Mouse (Mus musculus) MEL (cell line): ENCODE data around the gene Cfd. TPM values are rescaled to one million over a fixed set of nuclear protein-coding genes. Genes with fewer than 3 reads are reported as not detected.
"Not testable (repeated sequence)": the region's sequence is repeated elsewhere in the genome, so short reads cannot be mapped to it uniquely, and the experiment has no call there.

Experiments
- DNase-seq: peaks from one replicate; pipeline ENCODE4 v3.0.0; 2011; ENCODE audit warnings: low read depth, low spot score
- H3K27ac ChIP-seq: 2 replicates; pipeline ENCODE4 v1.5.1; 2012; ENCODE audit warnings: low read depth, mild to moderate bottlenecking, control low read depth, low read length, moderate library complexity; ENCODE audit not compliant: control insufficient read depth
- H3K27me3 ChIP-seq, 2 experiments: fragments of 150-350 bp in 1 of 2; sonication (generic) in 1 of 2; 2 replicates each; pipeline ENCODE4 v1.6.1; 2012; ENCODE audit warnings: low read length in 2 of 2, mild to moderate bottlenecking in 2 of 2, improper control_type of control experiment in 1 of 2, moderate library complexity in 1 of 2; ENCODE audit not compliant: insufficient read depth in 2 of 2, control insufficient read depth in 1 of 2
- H3K36me3 ChIP-seq, 2 experiments: 2 replicates each; pipeline ENCODE4 v1.6.1; 2012 to 2014; ENCODE audit warnings: low read length in 2 of 2, improper control_type of control experiment in 1 of 2, inconsistent platforms in 1 of 2, mild to moderate bottlenecking in 1 of 2; ENCODE audit not compliant: insufficient read depth in 2 of 2, control insufficient read depth in 1 of 2
- H3K4me1 ChIP-seq, 2 experiments: fragments of 150-350 bp in 1 of 2; sonication (generic) in 1 of 2; 2 replicates each; pipeline ENCODE4 v1.6.1; 2012; ENCODE audit warnings: low read length in 2 of 2, improper control_type of control experiment in 1 of 2, mild to moderate bottlenecking in 1 of 2; ENCODE audit not compliant: insufficient read depth in 2 of 2, control insufficient read depth in 1 of 2
- H3K4me3 ChIP-seq, 2 experiments: fragments of 150-350 bp in 1 of 2; sonication (generic) in 1 of 2; 2 replicates each; pipeline ENCODE4 v1.5.1; 2012; ENCODE audit warnings: low read depth in 2 of 2, low read length in 2 of 2, mild to moderate bottlenecking in 2 of 2, moderate library complexity in 2 of 2, control low read depth in 1 of 2, improper control_type of control experiment in 1 of 2; ENCODE audit not compliant: control insufficient read depth in 1 of 2, insufficient read depth in 1 of 2
- H3K79me2 ChIP-seq: 2 replicates; pipeline ENCODE4 v1.6.1; 2012; ENCODE audit warnings: mild to moderate bottlenecking, low read length, moderate library complexity; ENCODE audit not compliant: control insufficient read depth, poor library complexity, insufficient read depth
- H3K9ac ChIP-seq: 2 replicates; pipeline ENCODE4 v1.6.1; 2012; ENCODE audit warnings: low read depth, mild to moderate bottlenecking, control low read depth, low read length, moderate library complexity; ENCODE audit not compliant: control insufficient read depth, poor library complexity, severe bottlenecking
- H3K9me3 ChIP-seq: fragments of 150-350 bp; sonication (generic); replicated peaks from 2 replicates; pipeline ENCODE4 v1.6.1; 2012; ENCODE audit warnings: mild to moderate bottlenecking, low read length, improper control_type of control experiment, moderate library complexity; ENCODE audit not compliant: insufficient read depth
- BHLHE40 ChIP-seq: IDR thresholded peaks from 2 replicates; pipeline ENCODE4 v1.6.1; 2012; ENCODE audit warnings: low read depth, mild to moderate bottlenecking, inconsistent platforms, low read length, improper control_type of control experiment, borderline replicate concordance
- CTCF ChIP-seq, 3 experiments: IDR thresholded peaks in 2 of 3; conservative IDR thresholded peaks in 1 of 3; 2 replicates each; pipeline ENCODE4 v1.5.1; 2011 to 2012; ENCODE audit warnings: low read length in 3 of 3, low read depth in 2 of 3, mild to moderate bottlenecking in 2 of 3, improper control_type of control experiment in 1 of 3, inconsistent platforms in 1 of 3, mixed read lengths in 1 of 3, moderate library complexity in 1 of 3; ENCODE audit not compliant: control insufficient read depth in 1 of 3, insufficient read depth in 1 of 3, poor library complexity in 1 of 3, severe bottlenecking in 1 of 3
- GATA1 ChIP-seq: IDR thresholded peaks from 2 replicates; pipeline ENCODE4 v1.6.1; 2011; ENCODE audit warnings: low read depth, low read length, improper control_type of control experiment
- HCFC1 ChIP-seq: IDR thresholded peaks from 2 replicates; pipeline ENCODE4 v1.6.1; 2012; ENCODE audit warnings: low read depth, mild to moderate bottlenecking, inconsistent platforms, low read length, improper control_type of control experiment, moderate library complexity
- MEF2A ChIP-seq: IDR thresholded peaks from 2 replicates; pipeline ENCODE4 v1.6.1; 2014; ENCODE audit warnings: low read depth, mild to moderate bottlenecking, inconsistent platforms, low read length, improper control_type of control experiment; ENCODE audit not compliant: poor library complexity, insufficient replicate concordance, severe bottlenecking; ENCODE audit errors: extremely low read depth
- MXI1 ChIP-seq: IDR thresholded peaks from 2 replicates; pipeline ENCODE4 v1.6.1; 2011; ENCODE audit warnings: mild to moderate bottlenecking, low read depth, low read length, improper control_type of control experiment
- MYB ChIP-seq: IDR thresholded peaks from 2 replicates; pipeline ENCODE4 v1.6.1; 2011; ENCODE audit warnings: mild to moderate bottlenecking, low read depth, low read length, improper control_type of control experiment
- NELFE ChIP-seq: IDR thresholded peaks from 2 replicates; pipeline ENCODE4 v1.6.1; 2011; ENCODE audit warnings: low read depth, low read length, improper control_type of control experiment
- NRF1 ChIP-seq: IDR thresholded peaks from 2 replicates; pipeline ENCODE4 v1.6.1; 2014; ENCODE audit warnings: low read depth, mild to moderate bottlenecking, inconsistent platforms, low read length, improper control_type of control experiment, moderate library complexity; ENCODE audit not compliant: poor library complexity, insufficient read depth, severe bottlenecking
- RAD21 ChIP-seq: IDR thresholded peaks from 2 replicates; pipeline ENCODE4 v1.6.1; 2011; ENCODE audit warnings: mild to moderate bottlenecking, low read depth, low read length, improper control_type of control experiment
- SIN3A ChIP-seq: IDR thresholded peaks from 2 replicates; pipeline ENCODE4 v1.6.1; 2012; ENCODE audit warnings: low read length, improper control_type of control experiment, inconsistent platforms
- TBP ChIP-seq: IDR thresholded peaks from 2 replicates; pipeline ENCODE4 v1.8.0; 2011; ENCODE audit warnings: low read depth, low read length, improper control_type of control experiment
- TCF12 ChIP-seq: IDR thresholded peaks from 2 replicates; pipeline ENCODE4 v1.6.1; 2014; ENCODE audit warnings: low read depth, mild to moderate bottlenecking, inconsistent platforms, low read length, improper control_type of control experiment, moderate library complexity
- USF1 ChIP-seq: IDR thresholded peaks from 2 replicates; pipeline ENCODE4 v1.6.1; 2014; ENCODE audit warnings: low read depth, mild to moderate bottlenecking, inconsistent platforms, low read length, improper control_type of control experiment, moderate library complexity
- polyA plus RNA-seq, 2 experiments: library from polyadenylated mRNA; stranded (reverse) in 1 of 2; unstranded in 1 of 2; fragments of >175 nt in 1 of 2; fragments of >200 nt in 1 of 2; gene quantifications; 2 replicates each; pipeline versions ENCODE4 v1.2.1 to v1.2.4; 2012; ENCODE audit warnings: low replicate concordance in 2 of 2, low read depth in 1 of 2; ENCODE audit not compliant: insufficient read length in 2 of 2, insufficient read depth in 1 of 2, missing spikeins in 1 of 2
- total RNA-seq: library from RNA; depleted of rRNA; stranded (reverse); fragments of 300-350 nt; gene quantifications from 2 replicates; pipeline ENCODE4 v1.2.3, GENCODE M21; 2012

The Cfd gene
- total and polyA plus RNA-seq, 3 experiments, result 0.21 TPM; not detected in 2

DNA sequence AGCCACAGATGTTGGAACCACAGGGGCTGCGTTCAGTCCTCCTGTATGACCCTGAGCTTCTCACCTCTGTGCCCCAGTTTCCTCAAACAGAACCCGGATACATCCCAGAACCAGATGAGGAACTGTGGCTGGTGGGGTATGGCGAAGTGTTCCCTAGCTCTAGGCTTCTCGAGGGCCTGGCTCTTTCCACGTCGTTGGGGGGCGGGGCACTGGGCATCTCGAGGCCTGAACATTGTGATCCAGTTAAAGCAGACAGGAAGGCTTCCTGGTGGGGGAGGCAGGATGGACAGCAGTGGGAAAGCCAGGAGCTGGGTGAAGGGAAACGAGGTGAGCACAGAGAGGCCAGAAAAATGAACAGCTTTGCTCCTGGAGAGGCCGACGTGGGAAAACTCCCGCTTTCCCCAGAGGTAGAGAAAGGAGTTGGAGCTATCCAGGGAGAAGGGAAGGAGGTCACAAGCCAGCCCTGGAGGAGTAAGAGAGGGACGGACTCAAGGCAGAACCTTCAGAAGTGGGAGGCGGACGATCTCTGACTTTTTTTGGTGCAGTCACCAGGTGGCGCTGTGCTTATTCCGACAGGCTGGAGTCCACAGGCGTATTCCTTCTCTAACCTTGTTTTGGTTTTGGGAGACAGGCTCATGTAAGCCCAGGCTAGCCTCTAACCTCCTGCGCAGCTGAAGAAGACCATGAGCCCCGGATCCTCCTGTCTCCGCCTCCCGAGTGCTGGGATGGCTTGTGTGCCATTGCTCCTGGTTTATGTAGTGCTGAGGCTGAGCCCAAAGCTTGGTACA is 7.2 kb upstream of the Cfd start (continued):
- TF ChIP-seq USF1 (no peak), CTCF (IDR thresholded peaks at IDR 0.05 in 2 of 3, conservative IDR thresholded peaks at IDR 0.05 in 1 of 3; ENCODE audit: control insufficient read depth in 1 of 3, insufficient read depth in 1 of 3, low read depth in 2 of 3, low read length in 3 of 3, poor library complexity in 1 of 3, severe bottlenecking in 1 of 3) (peak; percentile 84 to 88 (median 85)), TBP (0 out of 2 replicates have a peak, but pooled peaks have one; percentile 28), RAD21 (peak; percentile 52), NELFE (0 out of 2 replicates have a peak, but pooled peaks have one; percentile 26), TCF12 (no peak), MYB (no peak), MXI1 (0 out of 2 replicates have a peak, but pooled peaks have one; percentile 20)

DNA sequence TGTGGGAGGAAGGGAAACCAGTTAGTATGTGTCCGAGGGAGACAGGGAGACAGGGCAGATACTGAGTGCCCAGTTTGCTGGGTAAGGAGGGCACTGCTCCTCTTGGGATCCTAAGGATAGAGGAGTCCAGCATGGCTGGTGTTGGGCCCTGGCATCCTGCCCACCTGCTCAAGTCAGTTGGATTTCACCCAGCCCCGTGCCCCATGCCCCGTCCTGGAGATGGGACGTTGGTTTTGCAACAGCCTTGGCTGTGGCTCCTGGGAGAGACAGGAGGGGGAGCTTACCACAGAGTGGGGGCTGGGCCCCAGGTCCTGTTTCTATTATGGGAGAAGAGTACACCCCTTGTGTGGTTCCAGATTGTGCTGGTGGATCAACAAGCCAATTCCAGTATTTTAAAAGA is 6.2 kb upstream of the Cfd start:
- DNase-seq, result no peak
- Histone ChIP-seq H3K4me1 (peaks cover 6 to 35% of the 10 kb centered on the region in 2 experiments; a peak in 3 of 4 replicates), H3K79me2 (no peaks in the 10 kb centered on the region), H3K4me3 (peak overlapping the region; percentile 13 to 50; a peak in 2 of 4 replicates), H3K27me3 (no peaks in the 10 kb centered on the region), H3K36me3 (peaks cover 0 to 10% of the 10 kb centered on the region in 2 experiments; a peak in 2 of 4 replicates), H3K27ac (no peak overlapping the region), H3K9ac (peak overlapping the region; percentile 68; the same call in 1 of the 2 replicates)
- TF ChIP-seq SIN3A, result no peak
- TF ChIP-seq HCFC1, result no peak
- no peak for TF ChIP-seq BHLHE40
- TF ChIP-seq GATA1, result no peak
- TF ChIP-seq MEF2A, result no peak
- TF ChIP-seq CTCF (IDR thresholded peaks at IDR 0.05 in 2 of 3, conservative IDR thresholded peaks at IDR 0.05 in 1 of 3; ENCODE audit: control insufficient read depth in 1 of 3, insufficient read depth in 1 of 3, low read depth in 2 of 3, low read length in 3 of 3, poor library complexity in 1 of 3, severe bottlenecking in 1 of 3), result no peak
- TF ChIP-seq NRF1, result no peak
- no peak for TF ChIP-seq MYB
- TF ChIP-seq, all 39 proteins: peak for 0
- H3K9me3 ChIP-seq, result no peaks in the 10 kb centered on the region

GRCm38 (mm10) chr10:79884938-79885337 is 5.7 kb upstream of the Cfd start:
- H3K27ac ChIP-seq, H3K27me3 ChIP-seq, DNase-seq, H3K4me3 ChIP-seq, H3K79me2 ChIP-seq, H3K9ac ChIP-seq, H3K9me3 ChIP-seq: not testable (repeated sequence)
- H3K36me3 ChIP-seq, result peaks cover 0 to 10% of the 10 kb centered on the region in 2 experiments; a peak in 2 of 4 replicates
- peaks cover 6 to 34% of the 10 kb centered on the region in 2 experiments; a peak in 3 of 4 replicates for H3K4me1 ChIP-seq
